Mouse (Mus musculus): ENCODE data around the gene Sfta2. TPM values are rescaled to one million over a fixed set of nuclear protein-coding genes. Genes with fewer than 3 reads are reported as not detected.

Gene Sfta2
- polyA plus RNA-seq, 2 experiments from 2014 or later: not detected

DNA sequence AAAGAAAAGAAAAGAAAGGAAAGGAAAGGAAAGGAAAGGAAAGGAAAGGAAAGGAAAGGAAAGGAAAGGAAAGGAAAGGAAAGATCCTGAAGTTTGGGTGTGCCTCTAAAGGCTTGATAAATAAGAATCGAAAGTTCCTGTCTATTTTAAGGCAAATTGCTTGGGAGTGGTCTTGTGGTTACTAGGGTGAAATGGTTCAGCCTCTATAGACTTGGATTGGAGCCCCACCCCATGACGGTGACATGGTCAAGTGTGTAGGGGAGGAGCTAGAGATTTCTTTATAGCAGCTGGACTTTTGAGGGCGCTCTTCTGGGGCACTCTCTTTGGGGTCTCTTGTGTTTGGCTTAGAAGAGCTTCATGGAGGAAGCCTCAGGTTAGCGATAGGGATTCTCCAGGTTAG is 7.6 kb upstream of the Sfta2 start:
- no peak for ATAC-seq

DNA sequence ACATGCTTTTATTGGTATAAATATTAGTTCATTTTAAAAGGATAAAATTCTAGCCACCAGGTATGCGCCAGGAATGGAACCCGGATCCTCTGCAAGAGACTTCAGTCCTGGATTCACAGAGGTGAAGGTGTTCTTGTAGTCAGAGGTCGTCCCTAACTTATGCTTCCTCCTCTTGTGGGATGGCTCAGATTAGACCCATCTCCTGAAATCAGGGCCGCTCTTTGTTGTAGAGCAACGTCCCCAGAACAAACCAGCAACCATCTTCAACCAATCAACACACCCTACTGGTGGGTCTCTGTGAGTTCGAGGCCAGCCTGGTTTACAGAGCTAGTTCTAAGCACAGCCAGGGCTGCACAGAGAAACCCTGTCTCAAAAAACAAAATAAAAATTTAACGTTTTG is 6.9 kb upstream of the Sfta2 start:
- ATAC-seq: no peak

DNA sequence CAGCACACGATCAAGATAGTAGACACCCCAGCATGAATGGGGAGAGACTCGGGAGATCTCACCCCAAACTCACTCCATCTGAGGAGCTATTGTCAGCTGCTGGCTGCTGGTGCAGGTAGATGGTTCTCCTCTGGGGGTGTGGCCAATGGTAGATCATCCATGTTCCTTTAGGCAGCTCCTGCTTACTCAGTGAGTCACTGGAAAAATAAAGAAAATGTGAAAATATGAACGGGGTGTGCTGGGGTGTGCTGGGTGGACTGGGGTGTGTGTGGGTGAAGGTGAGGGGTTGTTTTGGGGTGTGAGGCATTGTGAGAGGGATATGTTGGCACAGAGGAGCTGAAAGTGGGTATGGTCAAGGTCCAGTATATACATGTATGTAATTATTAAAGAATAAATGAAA is 4.0 kb upstream of the Sfta2 start:
- ATAC-seq: no peak

DNA sequence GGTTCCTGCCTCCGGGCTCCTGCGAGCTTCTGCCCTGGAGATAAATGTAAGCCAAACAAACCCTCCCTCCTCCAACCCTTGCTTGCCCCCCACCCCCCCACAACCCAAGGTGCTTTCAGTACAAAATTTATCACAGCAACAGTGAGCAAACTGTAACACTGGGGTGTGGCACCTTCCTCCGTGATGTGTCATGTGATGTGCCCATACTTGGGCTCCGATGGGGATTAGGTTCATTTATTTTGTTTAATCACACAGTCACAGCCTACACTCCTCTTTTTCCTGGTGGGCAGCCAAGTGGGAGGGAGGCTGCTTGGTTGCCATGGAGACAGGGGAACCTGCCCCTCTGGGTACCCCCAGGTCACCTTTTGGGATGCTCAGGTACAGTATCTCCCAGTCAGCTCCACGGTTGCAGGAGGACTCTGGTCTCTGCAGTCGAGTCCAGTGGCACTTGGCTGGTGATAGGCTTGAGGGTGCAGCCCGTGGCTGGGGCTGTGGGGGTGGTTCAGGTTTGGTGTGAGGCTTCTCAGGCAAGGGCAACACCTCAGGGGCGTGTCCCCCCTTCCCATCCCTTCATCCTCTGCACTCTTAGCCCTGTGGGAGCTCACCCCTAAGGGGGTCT is 496 bp downstream of the Sfta2 start:
- ATAC-seq: no peak

DNA sequence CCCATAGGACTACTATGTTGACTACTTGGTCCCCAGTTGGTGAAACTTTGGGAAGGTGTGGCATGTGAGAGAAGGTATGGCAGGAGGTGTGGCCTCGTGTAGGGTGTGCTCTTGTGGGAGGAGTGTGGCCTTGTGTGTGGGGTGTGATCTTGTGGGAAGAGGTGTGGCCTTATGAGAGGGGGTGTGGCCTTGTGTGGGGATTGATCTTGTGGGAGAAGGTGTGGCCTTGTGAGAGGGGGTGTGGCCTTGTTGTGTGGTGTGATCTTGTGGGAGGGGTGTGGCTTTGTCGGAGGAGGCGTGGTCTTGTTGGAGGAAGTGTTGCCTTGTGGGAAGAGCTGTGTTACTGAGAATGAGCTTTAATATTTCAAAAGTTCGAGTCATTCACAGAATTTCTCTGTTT is 15.8 kb downstream of the Sfta2 start:
- ATAC-seq: no peak

DNA sequence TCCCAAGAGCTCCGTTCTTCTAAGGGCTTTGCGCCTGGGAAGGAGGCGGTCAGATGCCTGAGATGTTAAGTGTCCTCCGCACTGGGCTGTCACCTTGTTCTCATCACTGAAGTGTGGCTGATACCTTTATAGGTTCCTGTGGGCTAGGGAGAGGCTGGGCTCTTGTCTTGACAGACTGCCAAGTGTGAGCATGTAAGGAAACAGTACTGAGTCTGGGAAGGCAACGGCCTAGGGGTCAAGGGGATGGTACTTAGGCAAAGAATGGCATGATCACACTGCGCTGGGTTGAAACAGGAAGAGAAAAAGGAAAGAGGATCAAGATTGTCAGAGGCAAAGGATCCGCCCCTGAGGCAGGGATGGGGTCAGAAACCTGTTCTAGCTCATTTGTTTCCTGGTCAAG is 25.2 kb downstream of the Sfta2 start, which contains the start of gene Gm9573:
Gene Gm9573, minus strand, starts transcription at position 101 of the 400 bp plus-strand sequence.
- ATAC-seq: no peak

DNA sequence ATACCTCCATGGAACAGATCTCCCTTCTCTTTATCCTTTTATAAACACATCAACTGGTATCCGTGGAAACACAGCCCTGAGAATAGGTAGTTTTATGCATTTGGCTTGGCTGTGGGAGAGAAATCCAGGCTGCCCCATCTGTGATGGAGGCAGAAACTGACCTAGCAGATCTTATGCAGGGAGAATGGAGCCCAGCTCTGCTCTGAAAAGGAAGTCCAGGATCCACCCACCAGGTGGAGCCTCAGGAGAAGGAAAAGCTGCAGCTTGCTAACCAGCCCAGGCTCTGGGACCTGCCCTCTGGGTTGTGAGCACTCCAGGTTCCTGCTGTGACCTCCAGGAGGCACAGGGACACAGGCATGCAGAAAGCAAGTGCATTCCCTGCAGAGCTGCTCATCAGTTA is 32.6 kb downstream of the Sfta2 start:
- ATAC-seq: no peak

DNA sequence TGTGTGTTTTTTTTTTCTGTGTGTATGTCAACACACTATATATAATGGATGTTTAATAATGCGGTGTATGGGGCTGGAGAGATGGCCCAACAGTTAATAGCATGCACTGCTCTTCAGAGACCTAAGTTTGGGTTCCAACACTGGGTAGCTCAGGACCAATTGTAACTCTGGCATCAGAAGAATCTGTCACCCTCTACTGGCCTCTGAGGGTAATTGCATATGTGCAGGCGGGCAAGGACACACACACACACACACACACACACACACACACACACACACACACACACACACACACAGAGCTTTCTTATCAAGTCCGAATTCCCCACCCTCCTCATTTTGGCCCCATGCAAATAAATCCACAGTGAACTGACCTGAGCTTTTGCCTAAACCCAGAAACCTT is 33.9 kb downstream of the Sfta2 start:
- ATAC-seq: no peak

DNA sequence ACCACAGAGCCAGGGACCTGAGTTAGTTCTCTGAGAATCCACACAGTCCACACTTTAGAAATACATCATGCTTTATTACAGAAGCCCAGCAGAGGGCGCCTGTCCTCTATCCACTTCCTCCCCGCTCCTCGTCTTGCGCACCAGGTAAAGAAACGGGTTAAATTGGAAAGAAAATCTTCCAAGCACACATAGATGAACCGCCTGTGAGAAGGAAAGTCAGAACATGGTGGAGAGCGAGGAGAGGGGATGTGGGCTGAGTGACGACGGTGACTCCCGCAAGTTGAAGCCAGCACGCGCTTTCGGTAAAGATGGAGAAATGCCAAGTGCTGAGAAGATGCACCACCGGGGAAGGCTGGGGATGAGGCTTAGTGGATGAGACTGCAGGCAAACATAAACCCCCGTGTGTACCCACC is 34.4 kb downstream of the Sfta2 start:
- no peak for ATAC-seq

DNA sequence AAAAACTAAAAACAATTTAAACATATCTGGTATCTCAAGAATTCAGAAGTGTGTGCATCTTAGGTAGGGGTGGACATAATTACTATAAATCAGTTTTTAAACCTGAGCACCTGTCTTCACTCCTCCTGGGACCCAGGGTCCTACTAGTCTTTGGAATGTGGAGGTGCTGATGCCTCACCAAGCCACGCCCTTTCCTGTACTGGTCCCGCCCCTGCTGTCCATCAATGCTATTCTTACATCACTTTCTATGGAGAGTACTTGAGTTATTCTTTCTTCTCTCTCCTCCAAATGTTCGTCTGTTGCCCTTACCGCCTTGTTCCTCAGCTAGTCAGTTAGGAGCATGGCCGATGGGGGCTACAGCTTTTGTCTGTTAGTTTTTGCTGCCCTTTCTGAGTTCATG is 35.0 kb downstream of the Sfta2 start:
- ATAC-seq: no peak

DNA sequence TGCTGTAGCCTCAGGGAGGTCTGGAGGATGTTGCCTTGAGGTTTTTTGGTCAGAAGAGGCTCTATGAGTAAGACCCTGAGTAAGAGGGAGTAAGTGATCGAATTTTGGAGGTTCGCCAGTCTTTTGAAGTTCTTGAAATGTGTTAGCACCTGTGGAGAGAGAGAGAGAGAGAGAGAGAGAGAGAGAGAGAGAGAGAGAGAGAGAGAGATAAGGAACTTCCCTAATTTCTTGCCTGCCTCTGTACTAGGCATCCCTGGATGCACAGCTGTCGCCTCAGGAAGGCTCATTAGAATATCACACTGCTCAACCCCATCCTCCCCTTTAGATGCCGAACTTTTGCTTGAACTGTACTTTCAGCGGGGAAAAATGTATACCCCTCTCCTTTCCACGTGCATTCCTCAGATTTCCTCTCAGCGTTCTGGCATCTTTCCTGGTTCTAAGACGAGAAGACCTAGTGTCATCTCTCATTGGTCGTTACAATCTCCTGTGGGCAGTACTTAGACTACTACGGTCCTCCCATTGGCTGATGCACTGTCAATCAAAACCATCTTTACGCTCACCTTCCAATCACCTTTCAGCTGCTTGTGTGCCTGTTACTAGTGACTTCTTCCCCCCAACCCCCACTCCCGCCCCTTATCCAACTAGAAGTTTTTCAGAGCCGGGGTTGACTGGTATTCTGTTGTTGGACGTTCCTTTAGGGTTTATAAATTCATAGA is 37.3 kb downstream of the Sfta2 start:
- ATAC-seq: peak; percentile 72

DNA sequence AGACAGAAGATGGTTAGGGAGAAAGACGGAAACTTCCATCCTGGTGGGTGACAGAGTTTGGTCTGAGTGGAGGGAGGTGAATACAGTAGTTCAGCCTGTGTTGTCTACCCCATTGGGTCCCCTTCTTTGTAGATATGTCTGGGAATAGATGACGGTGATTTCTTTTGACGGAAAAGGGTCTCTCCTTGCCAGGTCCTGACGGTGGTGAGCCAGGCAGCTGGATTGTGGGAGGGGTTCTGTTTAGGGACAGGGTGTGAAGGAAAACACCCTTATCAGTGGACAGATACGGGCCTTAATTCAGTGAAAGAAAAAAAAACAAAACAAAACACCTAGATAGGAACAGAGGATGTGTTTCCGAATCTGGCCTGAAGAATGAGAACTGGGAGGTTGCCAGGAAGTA is 38.0 kb downstream of the Sfta2 start:
- no peak for ATAC-seq

DNA sequence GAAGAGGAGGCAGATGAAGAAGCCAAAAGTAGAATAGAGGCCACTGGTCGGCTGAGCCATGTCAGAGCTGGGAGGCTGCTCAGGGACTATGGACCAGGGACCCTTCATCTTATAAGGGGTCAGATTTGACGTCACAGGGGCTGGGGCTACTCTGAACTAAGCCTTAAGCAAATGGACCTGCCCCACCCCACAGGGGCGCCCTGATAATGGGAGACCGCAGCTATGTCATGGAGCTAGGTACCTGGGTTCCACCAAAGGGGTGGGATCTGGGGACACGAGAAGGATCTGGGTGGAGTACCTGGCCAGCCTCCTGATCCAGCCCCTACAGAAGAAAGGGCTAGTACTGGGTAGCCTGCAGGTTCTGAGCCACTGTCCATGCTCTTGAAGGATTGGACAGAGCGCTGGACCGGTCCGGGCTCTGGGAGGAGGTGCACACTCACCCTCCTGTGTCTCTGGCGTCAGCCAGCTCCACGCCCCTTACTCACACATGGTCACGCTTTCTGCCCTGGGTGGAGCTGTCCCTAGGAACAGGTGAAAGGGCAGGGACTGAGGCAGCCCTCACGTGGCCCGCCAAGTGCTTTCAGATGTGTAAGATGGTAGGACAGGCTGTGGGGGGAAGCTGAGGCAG is 42.4 kb downstream of the Sfta2 start, which contains the start of gene Mucl3:
Gene Mucl3, minus strand, starts transcription at position 87 of the 628 bp plus-strand sequence.
- no peak for ATAC-seq

DNA sequence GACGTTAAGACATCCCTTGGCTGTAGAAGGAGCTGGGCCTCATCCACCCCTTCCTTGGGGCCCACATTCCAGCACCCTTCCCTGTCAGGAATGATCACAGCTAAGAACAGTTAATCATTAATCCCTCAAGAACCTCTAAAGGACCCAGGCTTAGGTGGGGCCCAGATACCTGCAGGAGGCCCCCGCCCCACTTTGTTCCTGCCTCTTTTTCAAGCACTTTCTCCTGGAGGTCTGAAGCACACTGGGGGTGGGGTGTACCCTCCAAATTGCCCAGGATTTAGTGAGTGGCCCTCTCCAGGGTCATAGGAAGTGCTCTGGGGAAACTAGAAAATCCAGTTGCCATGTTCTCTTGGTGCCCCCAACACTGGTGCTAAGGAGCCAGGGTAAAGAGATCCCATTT is 48.1 kb downstream of the Sfta2 start:
- no peak for ATAC-seq

DNA sequence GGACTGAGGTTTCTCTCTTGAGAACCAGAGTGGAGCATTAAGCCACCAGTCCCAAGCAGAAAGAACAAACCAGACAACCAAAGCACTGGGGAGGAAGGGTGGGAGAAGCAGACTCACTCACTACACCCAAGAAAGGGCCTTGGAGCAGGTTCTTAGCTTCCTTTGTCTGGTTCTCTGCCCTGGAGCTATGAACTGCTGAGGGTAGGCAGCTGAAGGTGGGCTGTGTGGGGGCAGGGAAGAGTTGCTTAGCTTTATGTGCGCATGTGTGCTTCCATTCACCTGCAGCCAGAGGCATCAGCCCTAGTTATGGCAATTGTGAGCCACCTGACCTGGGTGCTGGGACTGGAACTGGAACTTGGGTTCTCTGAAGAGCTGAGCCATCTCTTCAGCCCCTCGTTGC is 51.7 kb downstream of the Sfta2 start:
- ATAC-seq: no peak

DNA sequence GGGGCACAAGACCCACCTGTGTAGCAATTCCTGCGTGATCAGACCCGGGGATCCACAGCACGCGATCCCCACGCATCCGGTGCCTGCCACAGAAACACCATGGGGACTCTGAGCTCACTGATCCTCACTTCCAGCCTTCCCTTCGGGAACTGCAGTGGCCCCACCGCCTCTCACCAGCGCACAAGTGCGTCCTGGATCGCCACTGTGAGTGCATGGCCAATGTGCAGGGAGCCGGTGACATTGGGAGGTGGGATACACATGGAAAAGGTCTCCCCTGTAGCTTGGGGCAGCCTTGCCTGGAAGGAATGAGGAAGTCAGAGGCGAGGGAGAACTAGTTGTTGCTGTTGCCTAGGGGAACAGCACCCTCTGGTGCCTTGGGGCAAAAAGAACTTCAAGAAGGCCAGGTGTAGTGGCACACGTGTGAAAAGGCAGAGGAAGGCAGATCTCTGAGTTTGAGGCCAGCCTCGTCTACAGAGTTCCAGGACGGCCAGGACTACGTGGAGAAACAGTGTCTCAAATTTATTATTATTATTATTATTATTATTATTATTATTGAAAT is 64.7 kb downstream of the Sfta2 start:
- ATAC-seq: no peak

DNA sequence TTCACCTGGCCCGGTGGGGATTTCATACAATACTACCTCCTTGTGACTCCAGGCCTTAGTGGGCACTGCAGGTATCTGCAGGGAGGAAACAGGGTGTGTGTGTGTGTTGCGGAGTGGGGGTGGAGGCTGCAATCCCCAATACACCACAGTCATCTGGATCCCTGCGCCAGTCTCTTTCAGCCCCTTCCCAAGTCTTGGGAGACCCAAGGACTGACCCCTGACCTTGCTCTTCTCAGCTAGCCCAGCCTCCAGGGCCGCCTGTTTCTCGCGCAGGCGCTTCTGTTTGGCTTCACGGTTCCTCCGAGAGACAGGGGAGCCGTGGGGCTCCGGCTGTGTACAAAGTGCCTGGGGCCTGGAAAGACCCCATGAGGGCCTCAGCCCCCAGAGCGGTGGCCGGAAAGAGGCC is 65.5 kb downstream of the Sfta2 start:
- ATAC-seq: no peak

DNA sequence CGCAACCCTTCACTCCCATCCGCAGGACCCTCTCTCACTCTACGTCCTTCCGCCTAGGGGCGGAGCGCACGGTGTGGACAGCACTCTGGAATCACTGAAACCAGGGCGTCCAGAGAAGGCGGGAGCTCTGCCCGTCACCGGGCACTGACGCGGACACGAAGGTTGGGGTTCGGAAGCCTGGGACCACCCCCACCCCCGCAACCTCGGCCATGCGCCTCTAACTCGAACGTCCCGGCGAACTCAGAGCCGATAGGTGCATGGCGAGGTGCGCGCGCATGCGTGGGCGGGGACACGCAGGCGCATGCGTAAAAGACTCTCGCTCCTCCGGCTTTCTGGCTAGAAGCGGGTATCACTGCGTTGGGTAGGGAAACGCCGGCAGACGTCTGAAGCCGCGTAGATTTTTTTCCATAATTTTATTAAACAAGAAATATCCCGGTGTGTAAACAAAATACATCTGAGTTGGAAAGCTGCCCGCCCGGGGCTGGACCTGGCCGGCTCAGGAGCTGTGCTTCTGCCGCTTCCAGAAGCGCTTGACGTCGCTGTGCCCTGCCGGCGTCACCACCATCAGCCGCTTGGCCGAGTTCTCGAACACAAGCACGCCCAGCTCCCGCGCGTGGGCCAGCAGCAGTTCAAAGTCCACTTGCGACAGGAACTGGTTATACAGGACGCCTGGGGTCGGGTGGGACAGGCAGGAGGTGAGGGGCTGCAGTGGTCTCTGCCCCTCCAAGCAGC is 66.2 kb downstream of the Sfta2 start, which contains the start of gene Vars2:
Gene Vars2, minus strand, starts transcription at position 259 of the 732 bp plus-strand sequence.
- ATAC-seq: peak; percentile 86

DNA sequence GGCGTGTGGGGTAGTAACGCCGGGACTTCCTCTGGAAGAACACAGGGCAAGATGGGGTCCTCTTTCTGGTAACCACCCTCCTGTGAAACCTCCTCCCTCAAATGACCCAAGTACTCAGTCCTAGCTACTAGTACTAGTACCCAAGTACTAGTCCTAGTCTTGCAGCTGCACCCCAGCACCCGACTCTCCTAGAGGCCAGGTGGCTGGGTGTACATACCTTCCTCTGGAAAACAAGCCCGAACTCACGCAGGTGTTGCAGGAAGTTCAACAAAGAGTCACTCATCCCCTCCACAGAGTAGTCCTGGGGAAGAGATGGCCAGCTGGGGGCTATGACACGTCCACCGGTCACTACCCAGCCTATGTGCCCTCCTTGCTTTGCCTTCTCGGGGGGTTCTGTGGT is 68.4 kb downstream of the Sfta2 start:
- ATAC-seq: no peak

DNA sequence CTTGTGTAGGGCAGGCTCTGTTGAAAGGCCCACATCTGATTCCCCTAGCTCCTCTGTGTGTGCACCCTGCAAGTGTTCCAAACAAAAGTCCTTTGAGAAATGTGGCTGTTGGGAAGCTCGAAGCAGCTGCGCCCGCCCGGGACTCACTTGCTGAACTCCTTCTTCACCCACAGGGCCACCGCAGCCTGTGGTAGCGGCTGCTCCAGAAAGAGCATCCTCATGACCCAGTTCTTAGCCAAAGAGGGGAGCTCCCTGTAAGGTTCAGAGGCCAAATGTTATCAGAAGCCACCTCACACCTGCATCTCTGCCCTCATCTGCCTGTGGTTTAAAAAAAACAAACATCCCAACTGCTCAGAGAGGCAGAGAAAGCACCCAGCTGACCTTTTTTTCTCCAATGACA is 70.5 kb downstream of the Sfta2 start:
- ATAC-seq: no peak

DNA sequence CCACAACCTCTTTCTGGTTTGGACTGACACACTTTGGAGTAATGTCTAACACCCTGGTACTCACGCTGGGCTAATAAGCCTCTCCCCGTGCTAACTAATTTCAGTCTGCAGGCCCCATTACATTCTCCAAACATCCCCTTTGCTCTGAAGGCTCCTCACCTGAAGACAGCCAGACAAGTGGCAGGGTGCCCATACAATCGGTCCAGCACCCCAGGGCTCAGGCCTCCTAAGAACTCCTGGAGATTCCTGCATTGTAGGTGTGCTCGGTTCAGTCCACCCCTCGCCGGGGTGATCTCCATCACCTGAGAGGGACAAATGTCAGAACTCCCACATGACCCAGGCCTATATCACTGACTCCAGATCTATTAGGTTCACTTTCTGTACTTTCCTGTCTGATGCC is 71.2 kb downstream of the Sfta2 start:
- no peak for ATAC-seq

DNA sequence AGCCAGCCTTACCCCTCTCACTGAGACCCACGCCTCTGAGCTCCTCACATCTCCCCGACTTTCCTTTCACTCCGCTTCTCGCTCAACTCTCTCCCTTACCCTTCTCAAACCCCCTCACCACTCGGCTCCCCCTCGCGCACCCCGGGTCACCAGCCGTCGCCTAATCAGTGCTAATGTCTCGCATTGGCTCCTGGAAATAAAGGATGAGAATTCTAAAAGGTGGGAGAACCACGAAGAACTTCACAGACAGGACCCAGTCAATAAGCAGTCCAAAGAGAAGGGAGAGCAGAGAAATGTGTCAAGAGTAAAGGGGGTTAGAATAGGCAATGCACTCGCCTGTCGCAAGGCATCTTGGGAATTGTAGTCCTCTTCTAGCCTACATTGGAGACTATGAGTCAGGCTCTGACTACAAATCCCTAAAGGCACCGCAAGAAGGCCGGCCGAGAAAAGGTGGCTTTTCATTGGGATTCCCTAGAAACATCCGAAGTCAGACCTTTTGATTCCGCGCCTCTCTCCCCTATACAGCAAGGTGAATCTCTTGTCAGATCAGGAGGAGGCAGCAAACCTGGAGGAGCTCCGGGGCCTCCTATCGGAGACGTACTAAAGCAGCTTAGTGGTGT is 72.2 kb downstream of the Sfta2 start, which contains the start of gene Gtf2h4:
Gene Gtf2h4, minus strand, starts transcription at position 324 of the 620 bp plus-strand sequence.
- ATAC-seq: peak; percentile 98
